Mouse (Mus musculus) kidney, adult 18-20 months (tissue): Measurements from ENCODE around the gene Cpt1a.

Experiments
- DNase-seq: peaks from one replicate; pipeline ENCODE4 v3.0.0; 2021

The Cpt1a gene

DNA sequence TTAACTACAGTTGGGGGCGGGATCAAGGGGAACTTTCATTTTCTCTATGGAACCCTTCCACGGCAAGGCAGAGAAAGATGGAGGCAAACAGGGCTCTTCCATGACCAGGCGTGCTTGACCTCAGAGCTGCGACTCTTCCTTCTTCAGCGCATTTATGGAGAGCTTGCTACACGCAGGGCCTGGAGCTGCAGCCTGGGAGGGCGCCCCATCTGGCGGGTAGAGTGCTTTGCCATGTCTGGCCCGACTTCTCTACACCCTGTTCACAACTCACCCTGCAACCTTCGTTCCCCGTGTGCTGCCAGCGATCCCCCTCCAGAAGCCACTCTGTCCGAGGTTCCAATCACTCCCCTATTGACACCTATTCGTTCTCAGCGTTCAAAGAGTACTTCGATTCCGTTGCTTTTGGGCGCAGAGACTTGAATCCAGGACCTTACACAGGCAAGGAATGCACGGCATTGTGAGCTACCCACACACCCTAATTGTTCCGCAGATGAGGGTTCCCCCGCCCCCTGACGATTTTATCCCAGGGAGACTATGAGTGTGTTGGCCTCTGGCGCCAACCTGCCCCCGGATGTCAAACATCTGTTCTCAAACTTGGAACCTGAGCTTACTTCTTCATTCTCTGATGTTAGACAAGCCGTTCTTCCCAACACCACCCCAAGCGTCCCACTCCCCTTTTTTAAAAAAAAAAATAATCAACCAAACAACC, at the start of gene Cpt1a:
Cpt1a (plus strand) TSS at position 74 of the 709 bp plus-strand sequence.
- peak; percentile 65 for DNase-seq

DNA sequence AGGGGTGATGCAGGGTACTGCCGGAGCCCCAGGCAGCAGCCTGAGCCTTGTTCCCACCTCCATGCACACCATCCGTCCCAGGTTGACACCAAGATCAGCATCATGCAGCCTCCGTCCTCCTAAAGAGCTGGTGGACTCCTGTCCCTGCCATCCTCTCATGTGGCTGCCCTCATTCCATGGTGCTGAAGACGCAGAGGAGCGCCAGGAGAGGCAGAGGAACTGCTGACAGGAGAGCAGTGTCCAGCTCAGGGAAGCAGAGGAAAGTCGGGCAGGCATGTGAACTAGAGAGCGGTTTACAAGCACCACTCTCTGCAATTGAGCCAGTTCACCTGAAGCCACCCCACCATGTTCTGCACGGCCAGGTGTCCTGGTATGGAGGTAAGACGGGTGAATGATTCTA, 48.8 kb upstream of the Cpt1a start:
- DNase-seq: no peak

DNA sequence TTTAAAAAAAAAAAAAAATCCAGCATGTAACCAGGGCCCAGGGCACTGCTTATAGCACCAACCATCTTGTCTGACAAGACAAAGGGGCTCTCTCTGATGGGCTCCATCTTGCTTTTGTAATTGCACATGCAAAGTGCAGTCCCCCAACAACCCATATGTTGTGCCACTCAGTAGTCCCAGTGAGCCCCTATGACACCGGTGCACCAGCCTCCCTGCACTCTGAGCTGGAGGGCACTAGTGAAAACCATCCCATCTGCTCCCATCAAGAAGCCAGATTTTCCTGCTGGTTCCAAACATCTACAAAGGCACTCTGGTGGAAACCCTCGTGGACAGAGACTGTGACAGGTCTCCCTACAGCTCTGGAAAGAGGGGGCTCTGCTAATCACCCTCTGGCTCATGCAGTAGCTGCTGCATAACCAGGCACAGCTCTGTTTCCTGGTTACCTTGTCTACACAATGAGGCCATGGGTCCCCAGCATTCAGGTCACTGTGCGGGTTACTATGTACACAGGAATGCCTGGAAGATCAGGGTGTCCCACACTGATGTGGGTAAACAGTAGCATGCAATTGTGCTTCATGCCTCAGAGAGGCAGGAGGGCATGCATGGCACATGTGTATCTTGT, 46.3 kb upstream of the Cpt1a start:
- no peak for DNase-seq

DNA sequence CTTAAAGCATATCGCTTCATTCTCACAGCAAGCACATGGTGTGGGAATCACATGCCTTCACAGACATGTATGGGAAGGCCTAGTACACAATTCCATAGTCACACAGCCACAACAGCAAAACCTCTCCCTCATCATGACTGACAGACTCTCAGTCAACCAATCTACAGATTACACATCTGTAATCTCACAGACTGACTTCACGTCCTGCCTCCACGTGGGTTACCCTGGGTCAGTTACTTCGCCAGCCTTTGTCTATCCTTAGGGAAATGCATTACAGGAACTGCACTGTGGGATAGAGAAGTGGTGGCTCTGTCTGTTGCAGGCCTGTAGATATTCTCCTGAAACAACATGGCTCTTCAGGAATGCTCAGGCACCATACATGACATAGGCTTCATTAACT, 40.2 kb upstream of the Cpt1a start:
- no peak for DNase-seq

DNA sequence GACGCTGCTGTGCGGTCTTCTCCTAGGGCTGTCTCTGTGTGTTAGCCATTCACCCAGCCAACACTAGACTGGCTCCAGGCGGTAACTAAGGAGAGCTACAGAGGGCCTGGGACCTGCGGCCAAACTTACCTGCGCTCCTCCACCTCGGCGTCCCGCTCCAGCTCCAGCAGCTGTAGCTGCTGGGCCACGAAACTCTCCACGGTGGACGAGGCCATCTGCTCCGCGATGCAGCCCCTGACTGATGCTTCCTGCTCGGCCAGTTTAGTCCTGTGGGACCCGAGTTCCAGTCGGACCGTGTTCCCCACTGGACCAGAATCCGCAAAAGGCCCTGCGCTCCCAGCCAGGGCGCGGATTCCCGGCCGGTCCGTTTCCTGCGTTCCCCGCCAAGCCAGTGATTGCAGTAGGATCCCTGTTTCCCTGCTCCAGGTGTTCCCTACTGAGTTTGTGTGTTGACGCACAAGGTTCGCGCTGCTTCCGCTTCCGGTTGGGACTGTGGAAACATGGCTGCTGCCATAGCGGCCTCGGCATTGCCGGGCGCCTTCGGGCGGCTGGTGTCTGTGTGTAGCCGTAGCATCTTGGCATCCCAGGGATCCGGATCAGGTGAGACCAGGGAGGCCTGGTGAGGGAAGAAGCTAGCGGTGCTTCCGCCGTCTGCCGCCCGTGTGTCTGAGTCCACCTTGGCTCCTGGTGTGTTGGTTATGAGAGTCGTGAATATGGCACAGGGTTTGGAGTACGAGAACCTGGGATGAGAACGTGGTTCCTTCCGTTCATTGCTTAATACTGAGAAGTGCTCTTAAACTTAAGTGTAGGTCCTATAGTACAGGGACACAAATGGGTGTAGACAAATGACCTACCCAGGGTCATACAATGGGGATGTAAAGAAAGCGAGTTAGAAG, 39.3 kb upstream of the Cpt1a start, which contains the start of the genes Mrpl21 and Ighmbp2:
Mrpl21 (plus strand) TSS at position 330 of the 896 bp plus-strand sequence.
Ighmbp2 (minus strand) TSS at position 446 of the 896 bp plus-strand sequence.
- peak; percentile 94 for DNase-seq

DNA sequence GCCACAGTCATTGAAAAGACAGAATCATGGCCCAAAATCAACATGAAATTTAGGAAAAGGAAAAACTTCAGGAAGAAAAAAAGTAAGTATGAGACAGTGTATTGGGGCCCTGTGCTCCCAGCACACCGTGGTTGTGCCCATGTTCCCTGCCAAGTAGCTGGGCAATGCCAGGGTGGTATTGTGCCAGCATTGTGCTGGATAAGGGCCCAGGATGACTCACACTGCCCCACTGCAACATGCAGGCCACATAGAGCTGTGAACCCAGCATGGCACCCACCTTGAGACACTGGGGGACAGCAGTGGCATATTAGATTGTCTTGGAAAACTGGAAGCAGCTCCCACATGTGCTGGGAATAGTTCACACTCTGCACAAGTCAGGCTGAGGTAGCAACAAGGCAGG, 33.1 kb upstream of the Cpt1a start:
- no peak for DNase-seq

DNA sequence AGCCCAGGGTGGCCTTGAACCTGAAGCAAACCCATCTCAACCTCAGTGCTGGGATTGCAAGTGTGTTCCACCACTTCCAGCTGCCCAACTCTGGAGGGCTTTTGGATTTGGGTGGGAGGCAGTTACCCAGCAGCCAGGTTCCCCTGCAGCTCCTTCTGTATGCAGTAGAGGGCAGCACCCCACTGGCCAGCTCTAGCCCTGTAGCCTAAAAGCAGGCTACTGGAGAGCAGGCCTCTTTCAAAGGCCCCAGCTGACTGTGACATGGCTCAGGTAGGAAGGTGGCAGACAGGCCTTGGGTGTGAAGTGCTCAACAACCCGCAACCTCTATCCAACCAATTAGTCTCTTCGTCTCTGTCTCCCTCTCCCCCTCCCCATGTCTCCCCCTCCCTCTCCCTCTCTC, 30.1 kb upstream of the Cpt1a start:
- peak; percentile 66 for DNase-seq

DNA sequence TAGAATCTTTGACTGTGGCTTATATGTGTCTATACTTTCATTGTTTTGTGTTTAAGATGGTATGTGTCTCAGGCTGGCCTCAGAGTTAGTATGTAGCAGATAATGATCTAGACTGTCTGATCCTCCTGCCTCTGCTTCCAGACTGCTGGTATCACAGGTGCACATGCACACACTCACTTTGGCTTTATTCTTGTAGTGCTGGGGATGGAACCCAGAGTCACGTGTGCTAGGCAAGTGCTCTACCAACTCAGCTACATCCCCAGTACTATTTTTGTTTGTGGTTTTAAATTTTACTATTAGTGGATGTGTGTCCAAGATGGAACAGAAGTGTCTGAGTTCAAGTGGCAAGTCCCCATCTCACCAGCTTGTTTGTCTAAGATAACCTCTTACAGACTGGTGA, 29.1 kb upstream of the Cpt1a start:
- DNase-seq: no peak

DNA sequence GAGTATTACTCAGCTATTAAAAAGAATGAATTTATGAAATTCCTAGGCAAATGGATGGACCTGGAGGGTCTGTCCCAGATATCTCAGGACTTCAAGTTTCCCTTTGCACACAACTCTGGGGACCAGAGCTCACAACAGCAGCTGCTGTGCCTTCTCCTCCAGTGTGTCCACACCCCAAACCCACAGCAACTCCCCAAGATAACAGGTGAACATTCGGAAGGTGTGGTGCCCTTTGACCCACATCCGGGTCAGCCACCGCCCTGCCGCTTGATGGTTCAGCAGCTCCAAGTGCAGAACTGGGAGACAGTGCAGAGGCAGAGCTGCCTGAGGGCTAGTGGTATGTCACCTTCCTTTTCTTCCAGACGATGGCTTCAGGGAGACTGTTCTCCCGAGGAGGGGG, 26.9 kb upstream of the Cpt1a start:
- no peak for DNase-seq

DNA sequence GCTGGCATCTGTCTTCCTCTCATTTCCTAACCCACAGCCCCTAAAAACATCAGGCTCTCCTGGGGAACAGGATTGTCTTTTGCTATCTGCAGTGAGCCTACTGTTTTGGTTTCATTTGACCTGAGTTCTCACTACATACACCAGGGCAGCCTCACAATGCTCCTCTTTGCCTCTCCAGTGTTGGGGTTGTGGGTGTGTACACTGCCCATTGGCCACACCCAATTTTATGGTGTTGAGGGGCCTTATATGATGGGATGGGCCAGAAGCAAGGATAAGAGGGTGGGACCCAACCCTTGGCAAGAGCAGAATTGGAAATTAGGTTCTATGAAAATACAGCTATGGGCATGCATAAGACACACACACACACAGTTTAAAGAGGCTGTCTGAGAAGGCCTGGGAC, 25.1 kb upstream of the Cpt1a start:
- no peak for DNase-seq

DNA sequence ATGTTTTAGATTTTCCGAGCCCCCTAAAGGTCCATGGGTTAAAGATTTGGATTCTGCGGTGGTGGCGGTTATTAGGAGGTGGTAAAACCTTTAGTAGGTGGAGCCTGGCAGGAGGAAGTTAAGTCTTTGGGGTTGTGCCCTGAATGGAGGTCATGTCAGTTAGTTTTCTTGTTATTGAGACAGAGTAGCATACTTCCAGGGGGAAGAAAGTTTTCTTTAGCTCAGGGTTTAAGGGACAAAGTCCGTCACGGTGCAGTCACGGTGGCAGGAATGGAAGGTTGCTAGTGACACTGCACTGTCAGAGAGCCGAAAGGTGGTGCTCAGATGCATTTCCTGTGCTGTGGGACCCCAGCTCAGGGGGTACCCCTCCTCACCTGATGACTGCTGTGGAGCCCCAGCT, 24.4 kb upstream of the Cpt1a start:
- peak; percentile 21 for DNase-seq

DNA sequence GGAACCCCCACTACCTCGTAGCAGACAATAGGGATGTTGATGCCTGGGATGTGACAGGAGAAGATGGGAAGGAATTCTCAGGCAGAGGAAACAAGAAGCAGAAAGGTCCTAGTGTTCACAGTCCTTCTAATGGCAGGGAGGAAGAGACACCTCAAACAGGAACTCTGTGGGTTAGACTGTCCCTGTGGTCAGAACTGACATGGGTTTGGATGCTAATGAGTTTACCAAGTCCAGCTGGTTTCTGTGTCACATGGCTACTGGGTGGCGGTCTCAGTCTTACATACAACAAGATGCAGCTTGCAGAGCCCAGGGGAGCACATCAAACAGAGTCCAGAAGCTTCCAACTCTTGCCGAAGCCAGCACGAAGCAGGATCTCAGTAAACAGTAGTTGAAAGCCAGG, 18.1 kb upstream of the Cpt1a start:
- no peak for DNase-seq

DNA sequence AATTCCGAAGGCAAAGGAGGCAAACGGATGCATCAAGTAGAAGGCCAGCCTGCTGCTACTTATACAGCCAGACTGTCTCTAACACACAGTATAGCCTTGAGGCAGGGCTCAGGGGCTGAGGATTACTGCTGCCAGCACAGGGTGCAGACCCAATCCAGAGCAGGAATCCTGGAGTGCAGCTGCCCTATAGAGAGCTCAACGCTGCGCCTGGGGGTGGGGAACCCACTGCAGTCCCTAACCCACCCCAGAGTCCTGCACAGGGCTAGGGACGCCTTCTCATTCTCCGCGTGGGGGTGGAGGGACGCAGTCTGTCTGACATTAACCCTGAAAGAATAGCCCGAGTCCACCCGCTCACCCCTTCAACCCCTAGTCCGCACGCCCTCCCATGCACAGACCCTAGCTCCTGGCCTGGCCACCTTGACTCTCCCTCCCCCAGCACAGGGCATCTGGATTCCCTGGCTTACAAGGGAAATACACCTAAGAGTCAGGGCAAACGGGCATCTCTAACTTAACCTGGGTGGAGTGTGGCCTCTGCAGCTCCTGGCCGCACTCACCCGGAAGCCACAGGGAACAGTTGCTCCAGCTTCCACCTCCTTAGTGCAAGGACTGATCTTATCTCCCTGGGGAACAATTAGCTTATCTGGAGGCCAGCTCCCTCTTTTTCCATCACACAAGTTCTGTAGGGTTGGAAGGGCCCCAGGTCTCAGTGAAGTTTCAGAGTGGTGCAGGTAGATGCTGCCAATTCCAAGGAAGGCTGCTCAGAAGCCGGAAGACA, 14.8 kb upstream of the Cpt1a start:
- no peak for DNase-seq

DNA sequence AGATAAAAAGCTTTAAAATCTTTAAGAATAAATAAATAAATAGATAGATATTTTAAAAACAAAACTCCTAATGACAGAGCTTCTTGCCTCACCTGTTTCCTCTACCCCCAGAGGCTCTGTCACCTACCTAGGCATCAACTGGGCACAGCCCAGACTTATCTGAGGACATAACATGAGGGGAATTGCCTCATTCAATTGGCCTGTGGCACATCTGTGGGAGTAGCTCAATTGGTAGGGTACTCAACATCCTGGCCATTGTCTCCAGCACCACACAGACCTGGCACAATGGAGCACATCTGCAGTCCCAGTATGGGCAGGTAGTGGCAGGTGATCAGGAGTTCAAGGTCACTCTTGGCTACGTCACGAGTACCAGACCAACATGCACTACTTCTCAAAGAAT, 2.8 kb upstream of the Cpt1a start:
- DNase-seq: no peak

DNA sequence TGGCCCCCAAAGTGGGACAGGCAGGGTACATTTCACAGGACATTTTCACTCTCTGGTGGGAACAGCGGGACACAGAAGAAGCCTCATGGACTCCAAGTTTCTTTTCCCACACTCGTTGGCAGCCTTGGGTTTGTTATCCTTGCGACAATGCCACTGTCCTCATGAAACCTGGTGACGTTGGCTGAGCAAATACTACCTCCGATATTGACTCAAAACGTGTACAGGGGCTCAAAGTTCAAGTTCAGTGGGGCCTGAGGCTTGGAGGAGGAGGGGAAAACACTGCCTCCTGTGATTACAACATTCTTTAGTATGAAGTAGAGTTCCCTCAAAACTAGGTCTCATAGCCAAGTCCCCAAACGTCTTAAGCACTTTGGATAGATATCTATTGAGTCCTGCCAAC, 2.0 kb upstream of the Cpt1a start:
- DNase-seq: no peak

DNA sequence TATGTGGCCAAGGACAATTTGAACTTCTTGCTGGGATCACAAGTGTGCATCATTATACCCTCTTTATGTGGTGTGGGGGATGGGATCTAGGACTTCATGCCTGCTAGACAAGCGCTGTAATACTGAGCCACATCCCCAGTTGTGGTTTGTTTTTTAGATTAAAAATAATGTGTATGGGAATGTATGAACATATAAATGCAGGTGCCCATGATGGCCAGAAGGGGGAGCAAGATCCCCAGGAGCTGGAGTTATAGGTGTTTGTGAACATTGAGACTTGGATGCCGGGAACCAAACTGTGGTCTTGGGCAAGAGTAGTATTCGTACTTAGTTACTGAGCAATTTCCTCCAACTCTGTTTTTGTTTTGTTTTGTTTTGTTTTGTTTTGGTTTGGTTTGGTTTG, 1.3 kb upstream of the Cpt1a start:
- no peak for DNase-seq

DNA sequence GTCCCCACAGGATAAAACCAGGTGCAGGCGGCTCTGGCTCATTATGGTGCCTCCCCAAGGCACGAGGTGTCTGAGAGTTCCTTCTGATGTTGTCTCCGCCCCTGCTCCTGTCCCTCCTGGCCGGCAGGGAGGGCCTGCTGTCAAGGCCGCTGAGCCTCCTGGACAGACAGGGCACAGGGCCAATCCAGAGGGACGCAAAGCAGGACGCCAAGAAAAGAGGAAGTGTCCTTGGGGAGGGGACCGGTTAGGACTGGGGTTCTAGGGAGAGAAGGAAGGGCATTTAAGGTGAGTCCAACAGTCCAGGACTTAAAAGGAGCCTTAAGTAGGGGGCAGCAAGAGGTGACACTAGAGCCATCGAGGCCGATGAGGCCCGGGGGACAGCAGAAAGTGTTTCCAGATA, 517 bp upstream of the Cpt1a start:
- peak; percentile 80 for DNase-seq

DNA sequence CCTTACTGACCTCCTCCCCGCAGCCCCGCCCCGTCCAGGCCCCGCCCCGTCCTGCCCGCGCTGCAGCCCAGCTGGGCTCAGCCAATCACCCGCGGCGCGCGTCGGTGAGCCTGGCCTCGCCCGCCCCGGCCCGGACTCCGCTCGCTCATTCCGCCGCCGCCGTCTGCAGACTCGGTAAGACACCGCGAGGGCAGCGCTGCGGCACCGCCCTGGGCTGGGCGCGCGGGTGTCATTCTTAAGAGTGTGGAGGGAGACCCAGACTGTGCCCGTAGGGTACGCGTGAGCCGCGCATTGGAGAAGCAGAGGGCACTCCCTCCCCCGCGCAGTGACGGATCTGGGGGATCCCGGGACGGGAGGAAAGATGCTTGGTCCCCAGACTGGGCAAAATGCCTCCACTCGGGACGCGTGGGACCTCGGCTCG, 1.1 kb downstream of the Cpt1a start:
- peak; percentile 91 for DNase-seq

DNA sequence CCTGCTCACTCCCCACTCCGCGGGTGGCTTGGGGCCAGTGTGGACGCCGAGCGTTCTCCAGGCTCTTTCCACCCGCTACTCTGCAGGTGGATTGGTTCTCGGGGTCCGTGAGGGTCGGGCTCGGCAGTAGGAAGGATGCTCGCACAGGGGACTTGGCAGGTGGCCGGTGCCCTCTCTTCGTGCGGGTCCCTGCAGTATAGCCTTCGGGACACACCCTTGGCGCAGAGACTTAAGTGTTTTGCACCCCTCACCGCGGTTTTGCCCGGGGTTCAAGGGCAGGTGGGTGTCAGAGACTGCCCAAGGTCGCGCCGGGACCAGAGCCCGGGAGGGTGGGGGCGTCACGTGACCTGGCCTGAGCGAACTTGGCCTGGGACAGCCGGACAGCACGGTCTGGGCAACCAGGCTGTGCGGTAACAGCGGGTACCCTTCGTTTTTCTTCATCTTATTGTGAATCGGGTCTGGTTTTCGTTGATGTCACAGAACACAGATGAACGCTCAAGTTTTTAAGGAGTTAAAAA, 1.7 kb downstream of the Cpt1a start:
- peak; percentile 90 for DNase-seq

DNA sequence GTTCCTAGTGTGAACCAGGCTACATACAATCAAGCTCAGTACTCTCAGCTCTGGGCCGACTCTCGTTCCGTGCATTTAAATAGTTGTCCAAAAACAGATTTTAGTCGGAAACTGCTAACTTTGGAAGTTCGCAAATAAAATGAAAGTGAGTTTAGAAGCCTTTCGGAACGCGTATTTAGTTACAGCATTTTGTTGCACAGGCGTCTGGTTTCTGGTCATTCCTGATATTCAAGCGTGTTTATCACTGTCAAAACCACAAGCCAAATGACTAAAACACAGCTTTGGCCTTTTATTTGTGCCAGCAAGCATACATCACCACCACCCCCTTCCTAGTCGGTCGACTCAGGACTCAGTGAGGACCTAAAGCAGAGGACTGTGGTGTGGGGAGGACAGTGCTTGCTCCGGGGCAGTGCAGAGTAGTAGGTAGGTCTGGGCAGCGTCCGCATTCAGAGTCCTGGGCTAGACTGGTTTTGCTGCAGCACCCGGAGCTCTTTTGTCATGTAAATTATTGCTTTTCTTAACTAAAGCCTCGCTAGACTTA, 2.2 kb downstream of the Cpt1a start:
- DNase-seq: peak; percentile 55

DNA sequence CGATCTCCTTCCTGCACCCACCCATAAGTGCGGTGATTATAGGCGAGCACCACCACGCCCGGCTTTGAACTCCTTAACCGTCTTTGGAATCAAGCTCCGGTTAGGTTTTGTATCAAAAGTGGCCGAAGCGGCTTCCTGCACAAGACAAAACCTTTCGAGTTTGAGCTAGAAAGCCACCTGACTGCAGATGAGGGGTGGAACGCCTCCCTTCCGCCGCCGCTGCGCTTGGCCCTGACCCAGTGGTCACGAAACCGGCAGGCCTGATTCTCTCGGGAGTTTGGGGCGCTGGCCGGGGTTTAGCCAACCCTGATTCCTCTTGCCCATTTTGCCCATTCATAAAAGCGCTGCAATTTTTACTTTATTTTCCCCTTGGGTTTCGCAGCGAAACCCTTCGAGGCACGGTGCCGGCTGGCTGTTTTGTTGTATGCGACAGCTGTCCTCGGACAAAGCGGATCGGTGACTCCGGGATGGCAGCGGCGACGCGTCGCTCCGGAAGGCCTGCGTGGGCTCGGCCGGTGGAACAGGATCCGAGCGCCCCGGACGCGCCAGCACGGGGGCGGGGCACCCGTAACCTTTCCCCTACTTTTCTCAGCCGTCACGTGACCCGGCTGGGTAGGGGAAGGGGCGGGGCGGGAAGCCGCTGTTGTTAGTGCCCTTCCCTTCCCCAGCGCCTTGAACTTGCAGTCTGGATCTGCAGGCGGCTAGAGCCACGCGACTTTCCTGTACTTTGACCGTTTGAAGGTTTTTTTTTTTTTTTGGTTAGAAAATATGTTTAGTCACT, 3.0 kb downstream of the Cpt1a start:
- DNase-seq: peak; percentile 95
